Mouse (Mus musculus) adrenal gland, postnatal 4 days (tissue): ENCODE measurements around the gene Htr6. TPM values are rescaled to one million over a fixed set of nuclear protein-coding genes. Genes with fewer than 3 reads are reported as not detected.

Source experiments
- DNase-seq, 2 experiments: peaks; one replicate each; pipeline ENCODE4 v3.0.0; 2021 to 2022; ENCODE audit warnings: low spot score in 2 of 2, mixed read lengths in 2 of 2
- total RNA-seq, 2 experiments: library from RNA; stranded (reverse); gene quantifications; 2 replicates each; pipeline ENCODE4 v1.2.3; 2021

The Htr6 gene
- total RNA-seq, 2 experiments from 2014 or later: 0.76 to 0.84 TPM

GRCm38 (mm10) chr4:139011201-139011702 lies 64.1 kb downstream of the Htr6 start:
- DNase-seq: no peak

Other genes starting within 250 kb of the Htr6 start
- 10 to 100 TPM; 31.0 to 32.6 TPM for gene Pla2g5, start 212.1 kb downstream of the Htr6 start, total RNA-seq
- gene Gm13030, start 201.6 kb downstream of the Htr6 start, total RNA-seq: not detected
- gene Pla2g2e, start 197.6 kb downstream of the Htr6 start, total RNA-seq: 1 to 10 TPM; 1.3 to 1.5 TPM
- gene Otud3, start 161.6 kb downstream of the Htr6 start, total RNA-seq: 10 to 100 TPM in 1 of 2 experiments, 1 to 10 TPM in 1; 9.1 to 10.1 TPM
- gene Rnf186, start 108.5 kb downstream of the Htr6 start, total RNA-seq: 1 to 10 TPM in 1 of 2 experiments, not detected in 1; 1.2 TPM
- 10 to 100 TPM; 16.4 to 20.8 TPM for gene Tmco4, start 102.7 kb downstream of the Htr6 start, total RNA-seq
- 10 to 100 TPM; 47.4 to 49.2 TPM for gene Nbl1, start 17.4 kb upstream of the Htr6 start, total RNA-seq
- gene Minos1, start 55.5 kb upstream of the Htr6 start, total RNA-seq: 100 to 1,000 TPM; 352 to 357 TPM
- gene Capzb, start 117.3 kb upstream of the Htr6 start, total RNA-seq: 100 to 1,000 TPM; 343 to 361 TPM
- gene Pqlc2, start 235.1 kb upstream of the Htr6 start, total RNA-seq: 10 to 100 TPM in 1 of 2 experiments, 1 to 10 TPM in 1; 9.8 to 10.6 TPM
- gene Akr7a5, start 235.2 kb upstream of the Htr6 start, total RNA-seq: 10 to 100 TPM; 63.6 to 67.5 TPM